Mouse (Mus musculus): Measurements from ENCODE around the gene Gk5. TPM values are rescaled to one million over a fixed set of nuclear protein-coding genes. Genes with fewer than 3 reads are reported as not detected.
"Not testable (repeated sequence)": the region's sequence is repeated elsewhere in the genome, so short reads cannot be mapped to it uniquely, and the experiment has no call there.

Gene Gk5
- polyA plus RNA-seq, 1 experiment from 2014 or later, result 2.6 TPM

DNA sequence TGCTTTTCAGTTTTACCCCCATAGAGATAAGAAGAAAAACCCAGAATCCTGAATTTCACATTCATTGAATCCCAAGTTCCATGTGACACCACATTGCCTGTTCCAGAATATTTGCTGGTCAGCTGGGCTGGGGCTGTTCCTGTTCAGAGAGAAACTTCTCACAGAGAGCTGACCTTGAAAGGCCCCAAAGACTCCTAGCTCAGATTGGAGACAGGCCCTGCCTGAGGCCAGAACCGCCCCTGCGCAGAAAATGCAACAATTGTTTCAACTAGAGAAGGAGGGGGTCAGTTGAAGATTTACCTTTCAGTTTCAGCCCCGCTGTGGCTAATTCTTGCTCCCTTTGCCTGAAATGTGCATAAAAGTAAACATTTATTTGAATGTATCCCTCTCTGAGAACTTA, 41.6 kb downstream of the Gk5 start:
- 60% methylated on average over 3 of the region's 3 CpGs for WGBS
- Histone ChIP-seq H3K4me1 (ENCODE audit: control insufficient read depth, insufficient read depth, low read length) (peaks cover 4% of the 10 kb centered on the region; the same call in 1 of the 2 replicates), H3K9me3 (replicated peaks; ENCODE audit: control insufficient read depth, low read length) (no peaks in the 10 kb centered on the region), H3K4me2 (ENCODE audit: low read depth, low read length) (no peak overlapping the region), H3K9ac (ENCODE audit: low read length) (no peak overlapping the region), H3K4me3 (ENCODE audit: low read length) (no peak overlapping the region), H3K36me3 (ENCODE audit: control insufficient read depth, insufficient read depth) (no peaks in the 10 kb centered on the region), H3K27ac (ENCODE audit: low read length) (no peak overlapping the region), H3K27me3 (ENCODE audit: control insufficient read depth, insufficient read depth, low read length) (no peaks in the 10 kb centered on the region)
- ATAC-seq (replicated peaks; ENCODE audit: extremely low read depth, insufficient read depth, low FRiP score), result no peak

DNA sequence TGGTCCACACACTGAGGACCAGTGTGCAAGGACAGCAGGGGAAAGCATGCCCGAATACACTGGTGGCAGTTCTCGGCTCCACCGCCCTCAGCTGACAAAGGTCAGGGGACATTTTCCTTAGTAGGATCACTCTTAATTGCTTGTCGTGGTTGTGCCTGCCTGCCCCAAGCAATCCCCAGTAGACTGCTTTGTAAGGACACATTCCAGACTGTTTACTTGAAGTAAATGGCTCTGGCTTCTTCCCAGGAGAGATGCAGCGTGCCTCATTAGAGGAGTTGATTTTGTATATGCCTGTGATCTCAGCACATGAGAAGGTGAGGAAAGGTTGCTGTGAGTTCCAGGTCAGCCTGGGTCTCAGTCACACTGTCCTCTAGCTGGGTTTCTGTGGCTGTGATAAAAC, 43.3 kb downstream of the Gk5 start:
- no peaks in the 10 kb centered on the region for H3K27me3 ChIP-seq (ENCODE audit: control insufficient read depth, insufficient read depth, low read length)
- H3K36me3 ChIP-seq (ENCODE audit: control insufficient read depth, insufficient read depth), result no peaks in the 10 kb centered on the region
- H3K4me1 ChIP-seq (ENCODE audit: control insufficient read depth, insufficient read depth, low read length), result peaks cover 4% of the 10 kb centered on the region; the same call in 1 of the 2 replicates
- no peak overlapping the region for H3K4me2 ChIP-seq (ENCODE audit: low read depth, low read length)
- ATAC-seq (replicated peaks; ENCODE audit: extremely low read depth, insufficient read depth, low FRiP score), result no peak
- no peaks in the 10 kb centered on the region for H3K9me3 ChIP-seq (replicated peaks; ENCODE audit: control insufficient read depth, low read length)
- H3K9ac ChIP-seq (ENCODE audit: low read length), result no peak overlapping the region
- H3K4me3 ChIP-seq (ENCODE audit: low read length), result no peak overlapping the region
- H3K27ac ChIP-seq (ENCODE audit: low read length), result no peak overlapping the region
- 74% methylated on average over 5 of the region's 5 CpGs for WGBS

DNA sequence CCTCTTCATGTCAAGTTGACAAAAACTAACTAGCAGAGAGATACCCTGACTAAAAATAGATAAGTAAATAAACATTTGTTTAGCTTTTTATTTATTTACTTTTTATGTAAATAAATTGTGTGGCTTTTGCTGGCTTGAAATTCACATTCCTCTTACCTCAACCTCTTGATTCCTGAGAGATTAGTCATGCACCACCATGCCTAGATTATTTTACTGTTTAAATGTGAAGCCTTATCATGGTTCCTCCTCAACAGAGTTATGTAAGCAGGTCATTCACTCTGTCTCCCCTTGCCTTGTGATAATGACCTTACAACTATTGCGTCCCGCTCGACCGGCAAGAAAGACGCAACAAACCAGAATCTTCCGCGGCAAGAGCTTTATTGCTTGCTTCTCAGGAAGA, 44.3 kb downstream of the Gk5 start:
- ATAC-seq (replicated peaks; ENCODE audit: extremely low read depth, insufficient read depth, low FRiP score), result no peak
- 91% methylated on average over 7 of the region's 7 CpGs for WGBS
- no peaks in the 10 kb centered on the region for H3K27me3 ChIP-seq (ENCODE audit: control insufficient read depth, insufficient read depth, low read length)
- H3K4me3 ChIP-seq (ENCODE audit: low read length), result no peak overlapping the region
- no peak overlapping the region for H3K27ac ChIP-seq (ENCODE audit: low read length)
- no peak overlapping the region for H3K9ac ChIP-seq (ENCODE audit: low read length)
- no peaks in the 10 kb centered on the region for H3K9me3 ChIP-seq (replicated peaks; ENCODE audit: control insufficient read depth, low read length)
- 0 out of 2 replicates have a peak, but pooled peaks cover 2% of the 10 kb centered on the region for H3K4me1 ChIP-seq (ENCODE audit: control insufficient read depth, insufficient read depth, low read length)
- H3K36me3 ChIP-seq (ENCODE audit: control insufficient read depth, insufficient read depth), result no peaks in the 10 kb centered on the region
- no peak overlapping the region for H3K4me2 ChIP-seq (ENCODE audit: low read depth, low read length)

DNA sequence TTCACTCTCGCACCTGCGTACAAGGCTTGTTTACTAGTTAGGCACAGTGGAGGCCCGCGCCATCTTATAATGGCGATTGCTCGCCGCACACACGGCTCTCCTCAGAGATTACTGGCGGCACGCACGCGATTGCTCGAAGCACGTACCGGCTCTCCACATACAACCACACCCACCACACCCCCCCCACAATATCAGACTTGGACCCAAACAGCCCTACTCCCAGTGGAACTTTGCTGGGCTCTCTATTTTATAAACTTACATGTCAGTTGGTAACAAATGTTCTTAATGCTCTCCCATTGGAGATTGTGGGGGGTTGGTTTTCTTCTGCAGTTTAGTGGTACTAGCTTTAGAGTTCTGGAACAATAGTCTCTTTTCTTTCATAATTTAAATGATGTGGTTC, 44.8 kb downstream of the Gk5 start:
- H3K27ac ChIP-seq (ENCODE audit: low read length); H3K9me3 ChIP-seq (replicated peaks; ENCODE audit: control insufficient read depth, low read length); H3K27me3 ChIP-seq (ENCODE audit: control insufficient read depth, insufficient read depth, low read length); ATAC-seq (replicated peaks; ENCODE audit: extremely low read depth, insufficient read depth, low FRiP score); H3K4me3 ChIP-seq (ENCODE audit: low read length); H3K4me1 ChIP-seq (ENCODE audit: control insufficient read depth, insufficient read depth, low read length); H3K36me3 ChIP-seq (ENCODE audit: control insufficient read depth, insufficient read depth); H3K4me2 ChIP-seq (ENCODE audit: low read depth, low read length); H3K9ac ChIP-seq (ENCODE audit: low read length): not testable (repeated sequence)
- 99% methylated on average over 15 of the region's 15 CpGs for WGBS

DNA sequence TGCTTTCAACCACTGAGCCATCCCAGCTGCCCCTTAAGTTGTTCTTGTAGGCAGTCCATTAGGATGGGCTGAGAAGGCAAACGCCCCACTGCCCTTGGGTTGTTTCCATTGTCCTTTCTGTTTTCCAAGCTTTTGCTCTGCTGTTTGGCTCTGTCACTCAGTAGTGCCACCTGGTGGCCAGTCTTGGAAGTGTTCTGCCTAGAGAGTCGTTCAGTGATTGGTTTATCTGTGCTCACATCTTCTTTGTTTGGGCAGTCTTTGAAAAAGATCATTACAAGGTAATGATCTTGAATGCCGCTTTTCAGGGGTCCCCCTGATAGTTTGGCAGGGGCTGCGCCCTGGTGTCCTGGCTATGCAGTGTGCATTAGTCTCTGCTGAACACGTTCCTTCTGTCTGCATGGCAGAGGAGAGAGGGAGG, 48.0 kb downstream of the Gk5 start:
- Histone ChIP-seq H3K9me3 (replicated peaks; ENCODE audit: control insufficient read depth, low read length) (no peaks in the 10 kb centered on the region), H3K9ac (ENCODE audit: low read length) (no peak overlapping the region), H3K4me3 (ENCODE audit: low read length) (no peak overlapping the region), H3K4me1 (ENCODE audit: control insufficient read depth, insufficient read depth, low read length) (peaks cover 1% of the 10 kb centered on the region), H3K36me3 (ENCODE audit: control insufficient read depth, insufficient read depth) (peaks cover 3% of the 10 kb centered on the region; the same call in 1 of the 2 replicates), H3K27ac (ENCODE audit: low read length) (no peak overlapping the region), H3K27me3 (ENCODE audit: control insufficient read depth, insufficient read depth, low read length) (no peaks in the 10 kb centered on the region), H3K4me2 (ENCODE audit: low read depth, low read length) (no peak overlapping the region)
- WGBS, result 37% methylated on average over 5 of the region's 5 CpGs
- ATAC-seq (replicated peaks; ENCODE audit: extremely low read depth, insufficient read depth, low FRiP score), result no peak

DNA sequence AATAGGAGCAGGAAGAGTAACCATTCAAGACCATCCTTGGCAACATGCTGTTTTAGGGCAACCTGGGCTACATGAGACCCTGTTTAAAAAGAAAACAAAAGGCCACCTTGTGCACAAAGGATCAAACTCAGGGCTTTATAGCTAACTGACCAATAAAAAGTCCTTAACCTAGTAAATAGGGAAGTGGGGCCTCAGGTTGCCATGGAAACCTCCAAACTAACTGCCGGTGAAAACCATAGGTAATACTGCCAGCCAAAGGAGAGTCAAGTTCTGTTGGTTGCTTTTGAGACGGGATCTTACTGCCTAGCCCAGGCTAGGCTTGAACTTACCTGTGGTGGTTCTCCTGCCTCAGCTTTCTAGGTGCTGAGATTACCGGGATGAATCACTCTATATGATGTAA, 51.4 kb downstream of the Gk5 start:
- no peak overlapping the region for H3K9ac ChIP-seq (ENCODE audit: low read length)
- WGBS, result 75% methylated on average over 3 of the region's 3 CpGs
- ATAC-seq (replicated peaks; ENCODE audit: extremely low read depth, insufficient read depth, low FRiP score), result no peak

DNA sequence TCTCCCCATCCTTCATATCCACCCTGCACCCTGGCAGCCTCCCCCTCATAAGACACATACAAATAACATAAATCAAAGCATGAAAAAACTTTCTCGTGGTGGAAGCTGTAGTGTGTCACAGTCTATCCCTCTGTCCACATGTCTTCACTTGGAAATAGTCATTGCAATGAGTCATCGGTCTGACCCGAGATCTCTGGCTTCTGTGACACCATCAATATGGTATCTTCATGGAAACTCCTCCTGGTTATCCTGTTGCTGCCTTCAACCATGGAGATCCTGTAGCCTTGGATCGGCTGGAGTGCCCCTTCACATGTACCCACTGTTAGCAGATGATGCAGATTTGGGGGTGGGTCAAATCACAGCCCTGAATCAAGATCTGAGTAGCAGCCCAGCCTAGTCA, 65.7 kb downstream of the Gk5 start:
- Histone ChIP-seq H3K27ac (ENCODE audit: low read length) (no peak overlapping the region), H3K4me2 (ENCODE audit: low read depth, low read length) (no peak overlapping the region), H3K27me3 (ENCODE audit: control insufficient read depth, insufficient read depth, low read length) (no peaks in the 10 kb centered on the region), H3K4me1 (ENCODE audit: control insufficient read depth, insufficient read depth, low read length) (no peaks in the 10 kb centered on the region), H3K9me3 (replicated peaks; ENCODE audit: control insufficient read depth, low read length) (no peaks in the 10 kb centered on the region), H3K9ac (ENCODE audit: low read length) (no peak overlapping the region), H3K36me3 (ENCODE audit: control insufficient read depth, insufficient read depth) (no peaks in the 10 kb centered on the region), H3K4me3 (ENCODE audit: low read length) (no peak overlapping the region)
- ATAC-seq (replicated peaks; ENCODE audit: extremely low read depth, insufficient read depth, low FRiP score), result no peak
- 67% methylated on average over 4 of the region's 4 CpGs for WGBS

More for the DNA sequence above, 51.4 kb downstream of the Gk5 start:
- no peak overlapping the region for H3K27ac ChIP-seq (ENCODE audit: low read length)
- H3K4me3 ChIP-seq (ENCODE audit: low read length), result no peak overlapping the region
- H3K4me2 ChIP-seq (ENCODE audit: low read depth, low read length), result no peak overlapping the region
- H3K36me3 ChIP-seq (ENCODE audit: control insufficient read depth, insufficient read depth), result peaks cover 5% of the 10 kb centered on the region; the same call in 1 of the 2 replicates
- H3K4me1 ChIP-seq (ENCODE audit: control insufficient read depth, insufficient read depth, low read length), result peaks cover 5% of the 10 kb centered on the region
- H3K9me3 ChIP-seq (replicated peaks; ENCODE audit: control insufficient read depth, low read length), result no peaks in the 10 kb centered on the region
- H3K27me3 ChIP-seq (ENCODE audit: control insufficient read depth, insufficient read depth, low read length), result no peaks in the 10 kb centered on the region

DNA sequence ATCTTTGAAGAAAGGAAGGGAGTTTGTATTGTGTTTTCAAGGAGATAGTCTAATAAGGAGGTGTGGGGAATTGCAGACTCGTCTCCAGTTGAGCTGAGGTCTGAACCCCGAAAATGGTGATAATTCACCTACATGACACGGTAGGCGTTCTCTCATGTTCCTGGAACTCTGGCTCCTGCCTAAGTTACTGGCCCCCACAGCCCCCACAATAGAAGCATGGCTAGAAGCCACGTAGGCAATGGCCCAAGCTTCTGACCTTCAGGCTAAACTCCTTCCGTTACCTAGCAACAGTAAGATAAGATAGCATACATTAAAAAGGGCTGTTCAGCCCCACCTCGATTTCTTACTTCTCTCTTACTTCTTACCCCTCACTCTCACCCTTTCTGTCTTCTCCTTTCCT, 67.5 kb downstream of the Gk5 start:
- Histone ChIP-seq H3K9me3 (replicated peaks; ENCODE audit: control insufficient read depth, low read length) (no peaks in the 10 kb centered on the region), H3K27me3 (ENCODE audit: control insufficient read depth, insufficient read depth, low read length) (no peaks in the 10 kb centered on the region), H3K9ac (ENCODE audit: low read length) (no peak overlapping the region), H3K4me3 (ENCODE audit: low read length) (no peak overlapping the region), H3K4me2 (ENCODE audit: low read depth, low read length) (no peak overlapping the region), H3K36me3 (ENCODE audit: control insufficient read depth, insufficient read depth) (no peaks in the 10 kb centered on the region), H3K27ac (ENCODE audit: low read length) (no peak overlapping the region), H3K4me1 (ENCODE audit: control insufficient read depth, insufficient read depth, low read length) (no peaks in the 10 kb centered on the region)
- 51% methylated on average over 7 of the region's 7 CpGs for WGBS
- no peak for ATAC-seq (replicated peaks; ENCODE audit: extremely low read depth, insufficient read depth, low FRiP score)

DNA sequence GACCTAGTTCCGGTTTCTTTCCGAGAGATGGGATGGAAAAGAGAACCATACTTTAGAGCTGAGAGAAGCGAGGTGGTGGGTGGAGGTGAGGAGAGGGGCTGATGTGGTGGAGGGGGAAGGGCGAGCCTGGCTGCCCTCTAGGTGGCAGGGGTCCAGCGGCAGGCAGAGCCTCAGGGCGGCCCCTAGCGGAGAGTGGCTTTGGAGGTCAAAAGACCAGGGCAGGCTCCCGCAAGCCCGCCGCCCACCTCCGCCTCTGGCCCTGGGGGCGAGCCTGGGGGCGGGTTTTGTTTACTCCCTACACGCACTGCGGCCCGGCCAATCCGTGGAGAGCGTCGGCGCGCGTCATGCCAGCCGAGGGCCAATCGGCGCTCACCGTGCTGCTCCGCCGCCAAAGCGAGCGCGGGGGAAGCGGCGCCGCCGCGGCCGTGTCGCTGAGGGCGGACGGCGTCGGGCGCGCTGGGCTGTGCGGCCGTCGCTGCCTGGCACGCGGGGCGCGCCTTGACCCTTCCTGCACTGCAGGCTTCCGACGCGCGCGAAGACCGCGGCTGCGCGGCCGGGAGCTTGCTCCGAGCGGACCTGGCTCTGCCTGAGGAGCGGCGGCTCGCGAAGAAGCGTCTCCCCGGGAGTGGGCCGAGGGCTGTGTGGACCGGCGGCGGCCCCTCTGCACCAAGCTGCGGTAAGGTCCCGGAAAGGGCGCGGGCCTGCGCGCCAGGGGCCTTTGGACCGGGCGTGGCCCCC, 76.9 kb downstream of the Gk5 start, which contains the start of gene Tfdp2:
Gene Tfdp2 (plus strand): TSS at position 391 of the 738 bp plus-strand sequence.
- H3K36me3 ChIP-seq (ENCODE audit: control insufficient read depth, insufficient read depth), result no peaks in the 10 kb centered on the region
- peak within 1 kb of the TSS; percentile 91 for H3K27ac ChIP-seq (ENCODE audit: low read length)
- peak within 1 kb of the TSS; percentile 92 for H3K9ac ChIP-seq (ENCODE audit: low read length)
- under 1% methylated on average over 81 of the region's 81 CpGs for WGBS
- no peaks in the 10 kb centered on the region for H3K9me3 ChIP-seq (replicated peaks; ENCODE audit: control insufficient read depth, low read length)
- H3K4me3 ChIP-seq (ENCODE audit: low read length), result peak within 1 kb of the TSS; percentile 89
- peak within 1 kb of the TSS; percentile 96 for H3K4me2 ChIP-seq (ENCODE audit: low read depth, low read length)
- H3K27me3 ChIP-seq (ENCODE audit: control insufficient read depth, insufficient read depth, low read length), result no peaks in the 10 kb centered on the region
- ATAC-seq (replicated peaks; ENCODE audit: extremely low read depth, insufficient read depth, low FRiP score), result peak; percentile 99
- H3K4me1 ChIP-seq (ENCODE audit: control insufficient read depth, insufficient read depth, low read length), result peaks cover 16% of the 10 kb centered on the region
